Mouse (Mus musculus): ENCODE measurements around the gene Eva1b.

Gene Eva1b

DNA sequence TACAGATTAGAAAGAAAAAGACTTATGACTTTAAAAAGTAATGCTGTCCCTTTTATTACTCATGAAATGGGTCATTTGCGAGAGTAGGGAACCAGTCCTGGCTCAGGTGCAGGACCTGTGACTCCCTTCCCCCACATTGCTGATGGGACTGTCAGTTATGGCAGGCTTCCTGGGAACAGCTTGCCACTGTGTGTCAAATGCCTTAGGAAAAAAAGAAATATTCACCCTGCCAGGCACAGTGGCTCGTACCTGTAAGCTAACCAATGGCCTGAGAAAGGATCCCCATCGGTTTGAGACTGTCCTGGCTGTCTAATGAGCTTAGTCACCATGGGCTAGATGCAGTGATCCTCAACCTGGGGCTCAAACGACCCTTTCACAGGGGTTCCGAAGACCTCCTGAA is 27.5 kb upstream of the Eva1b start:
- 88% methylated on average over 5 of the region's 5 CpGs for WGBS

DNA sequence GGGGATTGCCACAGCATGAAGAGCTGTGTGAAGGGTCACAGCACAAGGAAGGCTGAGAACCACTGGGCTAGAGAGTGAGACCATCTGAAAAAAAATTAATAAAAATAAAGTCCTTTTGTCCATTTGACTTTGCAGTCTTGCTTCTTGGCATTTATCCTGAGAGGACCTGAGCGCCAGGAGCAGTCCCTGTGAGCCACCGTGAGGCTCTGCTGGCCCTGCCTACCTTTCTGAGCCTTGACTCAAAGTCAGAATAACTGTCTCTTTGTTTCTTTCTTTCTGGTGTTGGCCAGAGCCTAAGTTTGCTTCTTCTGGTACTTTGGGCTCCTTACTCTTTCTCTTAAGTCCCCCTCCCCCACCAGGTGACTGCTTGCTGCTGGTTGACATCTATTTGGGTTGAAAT is 27.0 kb upstream of the Eva1b start:
- 93% methylated on average over 2 of the region's 2 CpGs for WGBS

DNA sequence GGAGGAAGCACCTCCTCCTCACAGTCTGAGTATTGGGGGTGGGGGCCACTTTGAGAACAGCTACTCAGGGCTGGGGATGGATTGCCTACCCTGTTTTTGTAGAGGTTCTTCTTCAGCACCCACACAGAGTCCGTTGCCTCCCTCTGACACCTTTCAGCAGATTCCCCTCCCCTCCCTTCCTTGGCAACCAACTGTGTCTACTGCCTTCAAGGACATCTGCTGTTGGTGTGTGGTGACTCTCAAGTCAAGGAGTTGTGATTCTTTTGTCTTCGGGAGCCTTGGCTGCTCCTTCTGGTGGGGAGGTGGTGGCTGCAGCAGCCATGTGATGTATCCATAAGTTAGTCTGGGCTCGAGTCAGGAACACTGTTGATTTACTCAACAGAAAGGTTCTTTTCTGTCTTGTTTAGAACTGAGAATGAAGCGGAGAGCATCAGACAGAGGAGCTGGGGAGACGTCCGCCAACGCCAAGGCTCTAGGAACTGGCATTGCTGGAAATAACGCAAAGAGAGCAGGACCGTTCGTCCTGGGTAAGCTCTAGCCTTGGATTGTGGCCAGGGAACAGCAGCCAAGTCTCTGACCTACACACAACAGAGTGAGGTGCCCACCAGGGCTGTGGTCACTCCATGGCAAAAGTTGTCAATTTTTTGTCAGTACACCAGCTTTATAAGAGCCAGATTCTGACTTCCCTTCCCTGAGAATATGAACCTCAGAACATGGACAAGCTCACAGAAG is 24.1 kb upstream of the Eva1b start:
- WGBS, result 35% methylated on average over 10 of the region's 10 CpGs

DNA sequence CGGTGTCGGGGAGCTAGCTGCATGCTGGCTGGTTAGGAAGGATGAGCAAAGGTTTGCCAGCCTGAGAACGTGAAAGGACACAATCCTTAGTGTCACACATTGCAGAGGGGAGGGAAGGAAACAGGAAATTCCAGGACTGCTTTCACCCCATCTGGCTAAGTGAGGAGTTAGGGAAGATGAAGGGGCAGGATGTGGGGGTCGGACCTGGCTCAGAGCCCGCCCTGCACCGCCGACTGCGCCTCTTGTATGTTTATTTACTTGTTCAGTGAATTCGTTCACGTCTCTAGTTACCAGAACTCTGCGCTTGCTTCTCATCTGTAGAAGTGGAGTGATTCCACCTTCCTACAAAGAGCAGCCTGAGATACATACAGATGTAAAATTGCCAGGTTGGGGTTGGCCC is 17.0 kb upstream of the Eva1b start:
- 66% methylated on average over 11 of the region's 11 CpGs for WGBS

DNA sequence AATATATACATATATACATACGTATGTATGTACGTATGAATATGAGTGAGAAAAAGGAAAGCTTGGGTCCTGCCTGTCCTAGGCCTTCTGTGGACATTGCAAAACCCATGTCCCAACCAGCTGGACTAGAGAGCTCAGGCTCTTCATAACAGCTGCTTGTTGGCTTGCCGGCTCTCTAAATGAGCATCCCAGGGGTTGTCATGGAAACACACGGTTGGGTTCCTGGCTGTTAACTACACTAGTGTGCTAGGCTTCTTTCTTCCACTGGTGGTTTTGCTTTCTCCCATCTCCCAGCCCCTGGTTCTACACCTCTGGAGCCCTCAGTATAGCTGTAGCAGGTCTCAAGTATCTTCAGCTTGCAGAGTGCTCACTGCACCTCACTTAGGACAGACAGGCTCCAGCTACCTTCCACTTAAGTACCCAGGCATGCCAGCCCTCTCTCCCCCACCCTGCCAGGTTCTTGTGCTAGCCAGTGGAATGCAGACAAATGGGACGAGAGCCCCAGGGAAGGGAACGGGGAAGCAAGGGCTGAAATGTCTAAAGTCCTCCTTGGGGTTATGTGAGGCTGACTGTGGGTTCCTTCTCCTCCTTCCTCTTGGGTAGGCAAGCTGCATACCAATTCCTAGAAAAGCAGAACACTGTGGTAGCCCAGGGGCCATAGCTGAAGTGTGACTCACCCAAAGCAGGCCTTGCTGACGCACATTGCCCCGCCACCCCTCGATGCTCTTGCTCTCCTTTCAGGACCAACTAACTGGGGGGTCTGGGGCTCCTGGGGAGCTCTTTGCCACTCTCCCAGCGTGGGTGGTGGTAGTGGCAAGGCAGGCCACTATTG is 16.0 kb upstream of the Eva1b start:
- WGBS, result 44% methylated on average over 10 of the region's 10 CpGs

DNA sequence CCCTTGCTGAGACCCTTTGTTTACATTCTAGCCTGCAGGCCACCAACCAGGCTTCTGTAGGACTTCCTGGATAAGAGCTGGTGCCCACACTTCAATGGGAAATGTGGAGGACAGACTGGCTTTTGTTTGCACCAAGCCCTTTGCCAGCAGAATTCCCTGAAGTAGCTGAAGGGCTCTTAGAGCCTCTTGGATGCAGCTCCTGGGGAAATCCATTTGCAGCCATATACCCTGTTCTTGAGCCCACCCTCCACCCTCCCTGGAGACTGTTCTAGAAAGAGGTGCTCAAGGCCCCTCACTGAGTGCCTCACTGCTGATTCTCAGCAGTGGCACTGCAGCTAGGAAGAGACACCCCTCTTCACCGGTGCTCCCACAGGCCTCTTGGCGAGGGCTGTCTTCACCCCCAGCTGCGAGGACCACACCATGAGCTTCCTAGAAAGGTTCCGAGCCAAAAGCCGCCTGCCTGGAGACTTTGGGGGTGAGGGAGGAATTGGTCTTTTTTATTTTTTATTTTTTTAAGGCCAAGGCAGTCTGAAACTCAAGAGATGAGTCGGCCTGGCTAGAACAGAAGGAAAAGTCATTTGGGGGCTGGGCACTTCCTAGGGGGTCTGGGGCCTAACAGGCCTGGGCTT is 14.8 kb upstream of the Eva1b start:
- WGBS, result 54% methylated on average over 6 of the region's 6 CpGs

DNA sequence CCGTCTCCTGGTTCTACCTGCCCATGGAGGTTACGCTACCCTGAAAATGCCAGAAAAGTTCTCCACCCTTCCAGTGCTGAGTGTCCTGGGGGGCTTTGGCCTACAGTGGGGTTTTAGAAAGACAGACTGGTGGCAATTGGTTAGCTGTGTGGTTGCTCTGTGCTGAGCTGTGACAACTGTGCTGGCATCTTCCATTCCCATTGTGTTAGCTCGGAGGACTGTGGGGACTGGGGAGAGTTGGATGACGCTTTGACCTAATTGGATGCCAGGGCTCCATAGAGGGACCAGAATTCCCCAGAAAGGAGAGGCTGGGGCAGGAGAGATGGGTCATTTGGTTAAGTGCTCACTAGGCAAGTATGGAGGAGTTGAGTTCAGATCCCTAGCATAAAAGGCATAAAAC is 13.3 kb upstream of the Eva1b start:
- 81% methylated on average over 4 of the region's 4 CpGs for WGBS

DNA sequence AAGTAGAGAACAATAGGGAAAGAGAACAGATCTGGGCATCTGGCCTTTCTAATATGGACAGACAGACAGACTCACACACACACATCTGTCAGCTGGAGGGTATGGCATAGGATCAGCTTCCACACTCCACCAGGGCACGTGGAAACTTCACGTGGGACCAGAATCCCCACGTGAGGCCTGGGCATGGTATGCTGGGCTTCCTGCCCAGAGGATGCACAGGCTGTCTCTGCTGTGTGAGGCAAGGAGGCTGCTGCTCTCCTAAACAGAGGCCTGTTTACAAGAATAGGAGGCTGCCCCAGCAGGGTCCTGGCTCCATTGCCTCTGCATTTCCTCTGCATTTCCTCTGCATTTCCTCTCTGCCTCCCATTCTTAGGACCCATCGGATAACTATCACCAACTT is 12.9 kb upstream of the Eva1b start:
- WGBS, result 43% methylated on average over 4 of the region's 4 CpGs

DNA sequence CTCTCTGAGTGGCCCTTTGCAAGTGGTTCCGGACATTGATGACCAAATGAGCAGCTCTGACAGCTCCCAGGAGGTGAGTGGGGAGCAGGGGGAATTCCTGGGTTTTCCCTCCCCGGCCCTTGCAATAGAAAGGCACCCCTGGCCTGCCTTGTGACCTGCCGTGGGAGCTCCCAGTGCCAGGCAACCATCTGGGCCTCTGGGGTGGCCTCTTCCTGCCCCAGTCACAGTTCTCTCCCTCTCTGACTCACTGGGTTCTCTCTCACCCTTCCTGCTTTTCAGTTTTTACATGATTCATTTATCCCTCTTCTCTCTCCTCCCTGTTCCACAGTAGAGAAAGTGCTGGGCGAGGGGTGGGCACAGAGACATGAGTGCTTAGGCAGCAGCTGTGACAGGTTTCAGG is 9.8 kb upstream of the Eva1b start:
- WGBS, result 73% methylated on average over 4 of the region's 4 CpGs

DNA sequence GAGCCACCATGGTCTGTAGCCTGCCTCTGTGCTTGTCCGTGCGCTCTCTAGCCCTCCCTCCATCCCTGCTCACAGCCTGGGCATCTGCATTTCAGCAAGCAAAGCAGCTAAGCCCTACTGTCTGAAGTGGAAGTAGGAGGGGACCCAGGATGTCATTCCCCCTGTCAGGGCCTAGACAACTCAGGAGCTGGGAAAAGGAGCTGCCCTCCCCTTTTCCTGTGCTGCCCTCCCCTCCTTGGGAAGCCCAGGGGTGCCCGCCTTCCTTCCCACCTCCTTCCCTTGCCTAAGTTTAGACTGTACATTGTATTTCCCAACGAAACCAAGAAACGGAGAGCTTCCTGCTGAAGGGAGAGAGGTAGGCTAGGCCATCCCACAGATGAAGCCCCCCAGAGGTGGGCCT is 6.5 kb upstream of the Eva1b start:
- WGBS, result 63% methylated on average over 5 of the region's 5 CpGs

DNA sequence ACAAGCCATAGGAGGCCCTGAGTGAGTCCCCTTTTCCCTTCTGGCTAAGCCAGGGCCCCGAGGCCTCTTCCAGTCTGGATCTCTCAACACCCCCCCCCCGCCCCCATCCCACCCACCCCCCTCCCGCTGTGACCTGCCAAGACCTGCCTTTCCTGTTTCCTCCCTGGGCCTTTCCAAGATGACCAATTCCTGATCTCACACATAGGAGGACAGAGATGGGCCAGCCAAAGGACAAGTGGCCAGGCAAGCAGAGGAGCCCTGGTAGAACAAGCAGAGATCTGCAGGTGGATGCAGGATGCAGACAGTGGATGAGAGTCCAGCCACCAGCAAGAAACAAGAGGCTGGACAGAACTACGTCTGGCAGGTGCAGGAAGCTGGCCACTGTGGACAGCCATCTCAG is 2.1 kb upstream of the Eva1b start:
- WGBS, result 61% methylated on average over 4 of the region's 4 CpGs

DNA sequence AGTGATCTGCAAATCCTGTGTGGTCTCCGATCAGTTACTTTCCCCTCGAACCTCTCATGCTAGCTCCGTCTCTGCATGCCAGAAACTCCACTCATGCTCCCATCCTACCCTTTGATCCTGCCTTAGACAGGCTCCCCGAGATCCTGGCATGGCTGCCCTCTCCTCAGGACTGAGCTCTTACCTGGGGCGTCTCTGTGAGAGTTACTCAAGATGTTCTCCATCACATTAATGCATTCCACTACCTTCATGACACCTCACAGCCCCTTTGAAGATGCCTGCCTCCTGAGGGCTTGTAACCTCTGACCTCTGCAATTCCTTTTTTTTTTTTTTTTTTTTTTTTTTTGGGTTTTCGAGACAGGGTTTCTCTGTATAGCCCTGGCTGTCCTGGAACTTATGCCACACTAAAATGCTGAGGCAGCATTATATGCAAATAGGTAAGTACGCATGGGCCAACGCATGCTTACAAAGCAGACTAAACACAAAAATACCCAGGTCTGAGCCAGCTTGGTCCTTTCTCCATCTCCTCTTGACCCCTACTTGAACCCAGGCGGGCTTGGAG is 491 bp upstream of the Eva1b start:
- 78% methylated on average over 9 of the region's 9 CpGs for WGBS

DNA sequence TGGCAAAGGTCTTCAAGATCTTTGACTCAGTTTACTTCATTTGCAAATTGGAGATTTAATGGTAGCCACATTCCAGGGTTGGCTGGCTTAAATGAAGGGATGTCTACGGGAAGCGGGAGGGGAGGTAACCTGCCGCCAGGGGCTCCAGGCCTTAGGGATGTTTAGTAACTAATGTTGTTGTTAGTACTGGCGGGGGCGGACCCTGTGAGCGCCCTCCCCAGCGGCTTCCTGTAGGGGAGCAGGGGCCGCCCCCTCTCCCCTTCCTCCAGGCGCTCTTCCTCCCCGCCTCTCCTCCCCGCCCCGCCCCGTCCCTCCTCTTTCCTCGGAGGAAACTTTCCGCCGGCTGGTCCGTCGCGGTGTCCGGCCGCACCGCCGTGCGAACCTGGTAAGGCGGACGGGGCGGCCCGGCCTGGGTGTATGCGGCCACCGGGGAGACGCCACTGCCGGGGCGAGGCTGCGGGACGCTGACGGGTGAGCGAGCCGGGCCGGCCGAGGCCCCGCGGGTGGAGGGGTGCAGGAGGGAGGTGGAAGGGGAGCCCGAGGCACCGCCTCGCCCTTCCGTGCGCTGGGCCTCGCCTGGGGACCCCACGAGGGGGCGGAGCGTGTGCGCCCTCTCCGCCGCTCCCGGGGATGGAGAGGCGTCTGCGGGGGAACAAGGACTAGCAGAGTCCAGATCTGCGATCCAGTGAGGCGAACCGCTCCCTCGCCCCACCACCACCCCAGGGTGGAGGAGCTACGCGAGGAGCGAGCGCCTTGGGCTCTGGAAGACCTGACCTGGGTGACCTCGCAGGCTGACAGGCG is 817 bp downstream of the Eva1b start:
- WGBS, result 1% methylated on average over 67 of the region's 67 CpGs

DNA sequence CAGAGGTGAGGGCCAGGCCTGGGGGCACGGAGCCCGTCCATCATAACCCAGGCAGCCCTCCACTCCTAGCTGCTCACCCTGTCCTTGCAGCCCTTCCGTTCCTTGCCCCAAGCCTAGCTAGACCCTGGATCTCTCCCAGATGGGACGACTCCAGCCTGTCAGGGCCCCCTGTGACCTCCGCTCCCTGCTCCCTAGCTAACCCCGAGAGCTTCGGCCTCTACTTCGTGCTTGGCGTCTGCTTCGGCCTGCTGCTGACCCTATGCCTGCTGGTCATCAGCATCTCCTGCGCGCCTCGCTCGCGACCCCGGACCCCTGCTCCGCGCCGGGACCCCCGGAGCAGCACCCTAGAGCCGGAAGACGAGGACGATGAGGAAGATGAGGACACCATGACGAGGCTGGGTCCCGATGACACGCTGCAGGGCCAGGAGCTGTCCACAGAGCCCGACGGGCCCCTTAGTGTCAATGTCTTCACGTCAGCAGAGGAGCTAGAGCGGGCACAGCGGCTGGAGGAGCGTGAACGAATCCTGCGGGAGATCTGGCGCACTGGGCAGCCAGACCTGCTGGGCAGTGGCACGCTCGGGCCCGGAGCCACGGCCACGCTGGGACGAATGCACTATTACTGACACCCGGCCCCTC is 1.6 kb downstream of the Eva1b start:
- WGBS, result 45% methylated on average over 42 of the region's 42 CpGs

DNA sequence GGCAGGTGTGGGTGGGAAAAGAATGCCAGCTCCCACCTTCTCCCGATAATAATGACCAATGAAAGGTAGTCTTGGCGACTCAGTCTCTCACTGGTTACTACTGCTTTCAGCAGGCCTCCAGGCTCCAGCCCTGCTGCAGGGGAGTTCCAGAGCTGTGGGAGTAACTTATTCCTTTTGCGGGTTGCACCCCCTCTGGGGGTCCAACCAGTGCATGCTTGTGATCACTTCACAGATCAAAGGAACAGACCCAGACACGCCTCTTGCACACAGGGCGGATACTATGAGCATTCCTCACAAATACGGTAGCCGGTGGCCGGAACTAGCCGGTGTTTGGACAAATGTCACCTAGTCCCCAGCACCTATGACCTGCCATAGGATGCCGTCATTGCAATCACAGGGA is 2.3 kb downstream of the Eva1b start:
- WGBS, result 68% methylated on average over 10 of the region's 10 CpGs

DNA sequence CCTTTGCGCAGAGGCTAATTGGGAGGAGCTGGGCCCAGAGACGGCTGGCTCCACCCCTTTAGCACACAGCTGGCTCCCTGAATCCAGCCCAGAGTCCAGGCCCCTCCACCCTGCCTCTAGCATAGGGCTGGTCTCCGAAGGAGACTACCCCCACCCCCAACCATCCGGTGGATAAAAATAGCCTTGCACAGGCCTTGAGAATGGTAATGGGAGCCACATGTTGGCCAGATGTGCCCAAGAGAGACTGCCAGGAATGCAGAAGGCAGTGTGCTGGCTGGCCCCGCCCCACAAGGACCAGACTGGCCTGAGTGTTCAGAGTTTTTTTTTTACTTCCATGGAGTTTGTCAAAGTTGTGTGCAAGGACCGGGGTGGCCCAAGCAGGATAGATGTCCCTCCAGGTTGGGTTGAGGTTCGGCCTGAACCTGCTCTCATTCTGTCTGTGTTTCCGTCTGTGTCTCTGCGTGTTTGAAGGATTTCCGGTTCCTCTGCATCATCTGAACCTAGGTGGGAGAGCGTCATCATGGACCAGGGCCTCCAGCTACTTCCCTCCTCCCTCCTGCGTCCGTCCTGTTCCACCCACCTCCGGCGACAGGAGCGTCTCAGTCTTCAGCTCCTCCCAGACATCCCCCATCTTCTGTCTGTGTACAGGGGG is 2.9 kb downstream of the Eva1b start:
- WGBS, result 70% methylated on average over 16 of the region's 16 CpGs

DNA sequence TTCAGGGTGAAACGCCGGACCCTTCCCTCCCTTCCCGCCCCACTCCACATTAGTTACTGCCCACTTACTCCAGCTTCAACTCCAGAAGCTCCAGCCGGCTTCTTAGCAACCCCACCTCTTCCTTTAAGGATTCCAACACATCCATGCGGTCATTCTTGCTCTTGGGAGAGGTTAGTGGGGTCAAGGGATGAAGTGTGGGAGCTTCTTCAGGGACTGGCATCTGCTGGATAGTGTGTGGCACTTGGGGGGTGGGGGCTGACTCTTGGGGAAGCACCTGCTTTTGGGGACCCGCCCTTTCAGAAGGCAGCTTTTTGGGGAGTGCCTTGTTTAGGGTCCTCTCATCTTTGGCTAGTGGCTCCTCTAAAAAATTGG is 3.4 kb downstream of the Eva1b start:
- 84% methylated on average over 6 of the region's 6 CpGs for WGBS

DNA sequence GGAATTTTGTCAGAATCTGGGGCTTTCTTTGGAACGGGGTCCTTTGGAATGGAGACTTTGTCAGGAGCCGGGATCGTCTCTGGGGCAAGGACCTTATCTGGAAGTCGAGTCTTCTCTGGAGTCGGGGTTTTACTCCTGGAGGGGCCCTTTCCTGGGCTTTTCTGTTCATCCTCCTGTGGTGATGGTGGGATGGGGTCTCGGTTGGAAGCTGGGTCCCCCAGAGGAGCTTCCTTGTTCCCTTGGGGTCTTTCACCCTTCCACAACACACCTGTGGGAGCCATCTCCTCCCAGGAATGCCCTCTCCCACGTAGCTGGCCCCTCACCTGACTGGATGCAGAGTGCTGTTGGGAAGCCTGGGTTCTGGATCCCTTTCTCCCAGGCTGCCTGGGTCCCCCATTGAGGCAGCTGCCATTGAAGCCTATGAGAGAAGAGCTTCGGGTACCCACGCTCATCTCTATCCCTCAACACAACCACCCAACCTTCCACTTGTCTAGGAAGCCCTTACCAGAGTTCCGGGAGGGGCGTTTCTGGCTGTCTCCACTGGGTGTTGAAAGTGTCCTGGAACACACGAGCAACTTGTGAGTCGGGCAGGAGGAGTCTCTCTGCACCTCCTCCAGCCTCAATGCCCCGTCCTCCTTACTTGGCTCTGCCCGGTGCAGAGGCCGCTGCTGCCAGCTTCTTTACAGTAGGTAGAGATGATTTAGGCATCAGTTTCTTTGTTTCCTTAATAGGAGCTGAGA is 4.3 kb downstream of the Eva1b start:
- 86% methylated on average over 16 of the region's 16 CpGs for WGBS

DNA sequence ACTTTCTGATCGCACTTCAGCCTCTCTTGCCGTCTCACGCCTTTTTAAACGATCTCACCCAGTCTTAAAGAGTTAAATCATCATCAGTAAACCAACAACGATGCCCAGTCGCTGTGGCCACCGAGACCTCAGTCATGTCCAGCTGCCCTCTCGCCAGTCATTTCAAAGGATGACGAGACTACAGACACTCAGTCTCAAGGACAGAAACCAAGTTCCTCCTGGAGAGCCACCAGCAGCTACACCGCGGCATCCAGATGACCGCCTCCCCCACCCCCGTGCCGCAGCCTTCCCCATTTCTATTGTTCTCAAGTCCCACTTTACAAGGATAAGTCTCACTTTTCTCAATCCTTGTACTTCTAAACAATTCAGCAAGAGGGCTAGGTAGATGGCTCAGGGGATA is 5.3 kb downstream of the Eva1b start:
- WGBS, result 60% methylated on average over 14 of the region's 14 CpGs

DNA sequence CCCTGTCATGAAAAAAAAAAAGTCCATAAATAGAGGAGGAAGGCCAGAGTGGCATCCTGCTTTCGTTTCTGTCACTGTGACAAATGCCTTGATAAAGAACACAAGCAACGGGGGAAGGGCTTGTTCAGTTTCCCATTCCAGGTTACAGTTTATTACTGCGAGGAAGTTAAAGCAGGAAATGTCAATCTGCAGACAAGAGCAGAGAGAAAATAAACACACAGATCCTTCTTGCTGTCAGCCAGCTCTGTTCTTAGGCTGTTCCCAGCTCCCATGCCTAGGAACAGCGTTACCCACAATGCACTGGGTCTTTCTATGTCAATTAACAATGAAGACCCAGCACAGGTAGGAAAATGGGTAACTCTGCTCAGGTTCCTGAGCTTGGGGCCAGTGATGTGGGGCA is 7.6 kb downstream of the Eva1b start:
- 65% methylated on average over 4 of the region's 4 CpGs for WGBS

Data from cerebral cortex, adult 2 months (tissue).